Mouse (Mus musculus): ENCODE data around the gene Hoxd13. TPM values are rescaled to one million over a fixed set of nuclear protein-coding genes. Genes with fewer than 3 reads are reported as not detected.

Gene Hoxd13
- polyA plus RNA-seq, 1 experiment from 2014 or later: 0.14 TPM

GRCm38 (mm10) chr2:74655821-74656631, 12.1 kb upstream of the Hoxd13 start:
- Histone ChIP-seq H3K4me2 (peak overlapping the region; percentile 59), H3K27ac (replicated peaks) (no peak overlapping the region), H3K9ac (replicated peaks) (no peak overlapping the region), H3K36me3 (no peaks in the 10 kb centered on the region), H3K4me3 (replicated peaks) (peak overlapping the region; percentile 38), H3K27me3 (replicated peaks) (peaks cover 63% of the 10 kb centered on the region), H3K4me1 (peaks cover 12% of the 10 kb centered on the region), H3K9me3 (replicated peaks) (no peaks in the 10 kb centered on the region)
- no peak for ATAC-seq (ENCODE audit: low FRiP score)
- under 1% methylated on average over 63 of the region's 69 CpGs for WGBS

DNA sequence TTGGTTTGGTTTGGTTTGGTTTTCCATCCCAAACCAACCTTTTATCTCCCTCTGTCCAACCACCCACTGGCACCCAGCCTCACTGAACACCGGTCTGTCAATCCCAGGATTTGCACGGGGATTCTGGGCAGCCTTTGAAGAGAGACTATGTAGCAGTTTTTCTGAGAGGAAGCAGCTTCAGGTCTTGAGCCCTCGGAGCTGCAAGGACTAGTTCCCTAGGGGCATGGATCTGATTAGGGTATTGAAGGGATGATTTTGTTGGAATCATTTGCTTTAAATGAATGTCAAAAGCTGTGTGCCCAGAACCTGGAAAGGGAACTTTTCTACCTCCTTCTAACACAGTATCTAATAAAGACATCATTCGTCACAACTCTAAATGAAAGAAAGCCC, 11.5 kb upstream of the Hoxd13 start:
- Histone ChIP-seq H3K36me3 (no peaks in the 10 kb centered on the region), H3K4me1 (peaks cover 14% of the 10 kb centered on the region), H3K9ac (replicated peaks) (no peak overlapping the region), H3K9me3 (replicated peaks) (no peaks in the 10 kb centered on the region), H3K27me3 (replicated peaks) (peaks cover 66% of the 10 kb centered on the region), H3K4me2 (no peak overlapping the region), H3K4me3 (replicated peaks) (no peak overlapping the region), H3K27ac (replicated peaks) (no peak overlapping the region)
- WGBS: 3% methylated on average over 4 of the region's 4 CpGs
- ATAC-seq (ENCODE audit: low FRiP score): no peak

- no peak overlapping the region for H3K4me2 ChIP-seq
- H3K4me3 ChIP-seq (replicated peaks): 0 out of 2 replicates have a peak overlapping the region, but pooled peaks have one; percentile 1
Observed at GRCm38 (mm10) chr2:74657251-74658023, 10.7 kb upstream of the Hoxd13 start.

GRCm38 (mm10) chr2:74658024-74658666, 10.0 kb upstream of the Hoxd13 start:
- WGBS: 1% methylated on average over 15 of the region's 15 CpGs
- peak overlapping the region; percentile 6; the same call in 1 of the 2 replicates for H3K4me3 ChIP-seq (replicated peaks)

More at GRCm38 (mm10) chr2:74657251-74658023, 10.7 kb upstream of the Hoxd13 start:
- Histone ChIP-seq H3K9ac (replicated peaks) (no peak overlapping the region), H3K27me3 (replicated peaks) (peaks cover 66% of the 10 kb centered on the region), H3K9me3 (replicated peaks) (no peaks in the 10 kb centered on the region), H3K36me3 (no peaks in the 10 kb centered on the region), H3K27ac (replicated peaks) (no peak overlapping the region), H3K4me1 (peaks cover 16% of the 10 kb centered on the region)
- WGBS: 2% methylated on average over 62 of the region's 62 CpGs
- no peak for ATAC-seq (ENCODE audit: low FRiP score)

DNA sequence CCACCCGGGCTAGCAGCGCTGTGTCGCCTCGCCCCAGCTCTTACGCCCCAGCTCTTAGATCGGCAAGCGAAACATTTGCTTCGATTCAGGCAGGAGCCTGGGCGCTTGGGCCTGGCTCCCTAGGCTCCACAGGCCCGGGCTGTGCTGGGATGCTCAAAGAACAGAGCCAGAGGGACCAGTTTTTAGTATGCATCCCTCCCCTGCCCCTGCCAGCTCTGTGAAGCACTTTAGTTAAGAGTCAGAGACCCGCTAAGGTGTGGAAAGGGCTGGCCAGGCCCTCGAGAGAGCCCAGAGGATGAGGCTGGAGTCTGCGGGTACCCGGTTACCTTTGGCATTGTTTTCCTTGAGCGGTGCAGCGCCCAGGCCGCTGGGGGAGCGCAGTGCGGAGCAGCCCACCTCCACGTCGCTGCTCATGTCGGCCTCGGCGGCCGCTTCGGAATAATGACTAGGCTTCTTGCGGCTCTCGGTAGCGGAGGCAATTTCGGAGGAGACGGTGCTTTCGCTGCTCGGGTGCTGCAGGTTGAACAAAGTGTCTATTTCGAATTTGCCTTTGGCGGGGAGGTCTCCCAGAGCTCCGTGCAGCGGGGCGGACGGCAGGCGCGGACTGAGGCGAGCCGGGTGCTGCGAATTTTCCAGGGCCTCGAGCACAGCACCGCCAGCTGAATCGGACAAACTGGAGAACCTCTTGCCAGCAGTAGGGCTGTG, 9.3 kb upstream of the Hoxd13 start:
- Histone ChIP-seq H3K36me3 (no peaks in the 10 kb centered on the region), H3K27me3 (replicated peaks) (peaks cover 75% of the 10 kb centered on the region), H3K27ac (replicated peaks) (no peak overlapping the region), H3K4me2 (no peak overlapping the region), H3K9me3 (replicated peaks) (no peaks in the 10 kb centered on the region), H3K4me3 (replicated peaks) (peak overlapping the region; percentile 6; the same call in 1 of the 2 replicates), H3K4me1 (peaks cover 16% of the 10 kb centered on the region), H3K9ac (replicated peaks) (no peak overlapping the region)
- no peak for ATAC-seq (ENCODE audit: low FRiP score)
- under 1% methylated on average over 47 of the region's 47 CpGs for WGBS

More at GRCm38 (mm10) chr2:74658024-74658666, 10.0 kb upstream of the Hoxd13 start:
- H3K27me3 ChIP-seq (replicated peaks): peaks cover 71% of the 10 kb centered on the region
- peaks cover 16% of the 10 kb centered on the region for H3K4me1 ChIP-seq
- no peaks in the 10 kb centered on the region for H3K9me3 ChIP-seq (replicated peaks)
- no peak overlapping the region for H3K9ac ChIP-seq (replicated peaks)
- no peak for ATAC-seq (ENCODE audit: low FRiP score)
- no peak overlapping the region for H3K4me2 ChIP-seq
- no peaks in the 10 kb centered on the region for H3K36me3 ChIP-seq
- H3K27ac ChIP-seq (replicated peaks): no peak overlapping the region

- peaks cover 75% of the 10 kb centered on the region for H3K27me3 ChIP-seq (replicated peaks)
- H3K4me1 ChIP-seq: peaks cover 16% of the 10 kb centered on the region
- H3K27ac ChIP-seq (replicated peaks): no peak within 1 kb of the TSS
- H3K4me3 ChIP-seq (replicated peaks): peak within 1 kb of the TSS; percentile 6; the same call in 1 of the 2 replicates
- H3K9ac ChIP-seq (replicated peaks): no peak within 1 kb of the TSS
- no peak within 1 kb of the TSS for H3K4me2 ChIP-seq
- no peaks in the 10 kb centered on the region for H3K9me3 ChIP-seq (replicated peaks)
- H3K36me3 ChIP-seq: no peaks in the 10 kb centered on the region
- WGBS: under 1% methylated on average over 28 of the region's 28 CpGs
- ATAC-seq (ENCODE audit: low FRiP score): no peak
Observed at GRCm38 (mm10) chr2:74659507-74660005, 8.6 kb upstream of the Hoxd13 start, which contains the start of gene Evx2. TSS of gene Evx2 (minus strand) at chr2:74659557.

GRCm38 (mm10) chr2:74660421-74661375, 7.4 kb upstream of the Hoxd13 start:
- Histone ChIP-seq H3K4me2 (0 out of 2 replicates have a peak overlapping the region, but pooled peaks have one; percentile 17), H3K27me3 (replicated peaks) (peaks cover 74% of the 10 kb centered on the region), H3K4me3 (replicated peaks) (peak overlapping the region; percentile 3; the same call in 1 of the 2 replicates)

GRCm38 (mm10) chr2:74661685-74662084, 6.4 kb upstream of the Hoxd13 start:
- peak overlapping the region; percentile 50 for H3K4me2 ChIP-seq
- no peaks in the 10 kb centered on the region for H3K36me3 ChIP-seq
- whole genome bisulfite sequencing: under 1% methylated on average over 14 of the region's 14 CpGs
- H3K27me3 ChIP-seq (replicated peaks): peaks cover 80% of the 10 kb centered on the region
- no peaks in the 10 kb centered on the region for H3K9me3 ChIP-seq (replicated peaks)
- peak overlapping the region; percentile 23; the same call in 1 of the 2 replicates for H3K4me3 ChIP-seq (replicated peaks)
- peak; percentile 47; the same call in 1 of the 2 replicates for ATAC-seq (ENCODE audit: low FRiP score)
- peaks cover 7% of the 10 kb centered on the region for H3K4me1 ChIP-seq
- no peak overlapping the region for H3K27ac ChIP-seq (replicated peaks)
- H3K9ac ChIP-seq (replicated peaks): no peak overlapping the region

More at GRCm38 (mm10) chr2:74660421-74661375, 7.4 kb upstream of the Hoxd13 start:
- Histone ChIP-seq H3K4me1 (peaks cover 12% of the 10 kb centered on the region), H3K9ac (replicated peaks) (no peak overlapping the region), H3K36me3 (no peaks in the 10 kb centered on the region), H3K27ac (replicated peaks) (no peak overlapping the region), H3K9me3 (replicated peaks) (no peaks in the 10 kb centered on the region)
- WGBS: 2% methylated on average over 30 of the region's 30 CpGs
- ATAC-seq (ENCODE audit: low FRiP score): no peak

DNA sequence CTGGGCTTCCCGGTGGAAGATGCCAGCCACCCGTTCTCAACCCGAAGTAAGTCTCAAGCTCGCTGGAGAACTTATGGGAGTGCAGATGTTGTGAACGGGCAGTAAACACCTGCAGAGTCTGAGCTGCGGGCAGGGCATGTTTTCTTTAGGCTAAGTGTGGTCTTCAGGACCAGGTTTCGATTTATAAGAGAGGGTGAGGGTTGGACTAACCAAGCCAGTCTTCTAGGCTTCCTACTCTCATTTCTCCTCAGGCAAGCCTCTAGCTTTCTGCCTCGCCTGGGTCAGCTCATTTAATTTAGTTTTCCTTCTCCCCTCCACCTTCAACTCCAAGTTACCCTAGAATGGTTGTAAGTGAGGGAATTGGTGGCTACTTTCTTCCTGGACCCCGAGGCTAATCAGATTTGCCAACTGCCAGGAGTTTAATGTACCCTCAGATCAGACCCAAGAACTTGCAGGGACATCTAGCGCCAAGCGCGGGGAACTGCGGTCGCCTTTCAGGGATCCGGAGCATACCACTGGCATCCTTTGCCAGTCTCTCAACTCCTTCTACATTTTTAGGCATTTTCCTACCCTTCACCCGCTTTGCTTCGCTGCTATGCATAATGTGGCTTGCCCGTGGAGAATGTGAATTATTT, 4.7 kb upstream of the Hoxd13 start:
- ATAC-seq (ENCODE audit: low FRiP score): no peak

More for the DNA sequence above, 4.7 kb upstream of the Hoxd13 start:
- Histone ChIP-seq H3K27me3 (replicated peaks) (peaks cover 89% of the 10 kb centered on the region), H3K4me2 (no peak overlapping the region), H3K4me1 (peaks cover 16% of the 10 kb centered on the region), H3K9ac (replicated peaks) (no peak overlapping the region), H3K27ac (replicated peaks) (no peak overlapping the region), H3K9me3 (replicated peaks) (no peaks in the 10 kb centered on the region), H3K4me3 (replicated peaks) (no peak overlapping the region), H3K36me3 (no peaks in the 10 kb centered on the region)
- 3% methylated on average over 18 of the region's 18 CpGs for WGBS
